Mouse (Mus musculus): ENCODE measurements around the gene Ptgfrn. TPM values are rescaled to one million over a fixed set of nuclear protein-coding genes. Genes with fewer than 3 reads are reported as not detected.

Ptgfrn gene
- total and polyA plus RNA-seq, 3 experiments: not detected

GRCm38 (mm10) chr3:101033644-101034043, 76.4 kb downstream of the Ptgfrn start:
- H3K4me1 ChIP-seq (ENCODE audit: control insufficient read depth in 1 of 2, insufficient read depth in 2 of 2): peaks cover 2 to 8% of the 10 kb centered on the region in 2 experiments; a peak in 2 of 4 replicates
- H3K36me3 ChIP-seq (replicated peaks in 1 of 2; ENCODE audit: control insufficient read depth in 1 of 2, insufficient read depth in 1 of 2, low read length in 1 of 2): no peaks in the 10 kb centered on the region
- no peak overlapping the region for H3K9ac ChIP-seq (ENCODE audit: insufficient read depth, low read depth)
- dilution Hi-C loops (cut with MboI; ENCODE audit: extremely low pct_ligation_motif_present, extremely low pct_unique_long_range_greater_than_20kb, low sequenced_read_pairs): no loop called here
- H3K4me2 ChIP-seq (ENCODE audit: insufficient read depth, low read depth, poor library complexity, severe bottlenecking): no peak overlapping the region
- H3K27me3 ChIP-seq (replicated peaks): no peaks in the 10 kb centered on the region
- TF ChIP-seq MAZ (IDR thresholded peaks at IDR 0.05; ENCODE audit: low read depth, low read length): no peak
- TF ChIP-seq ETS1 (conservative IDR thresholded peaks at IDR 0.05; ENCODE audit: low read depth, low read length): no peak
- no peak for TF ChIP-seq TBP (conservative IDR thresholded peaks at IDR 0.05; ENCODE audit: low read depth, low read length)
- no peak for TF ChIP-seq ZMIZ1 (IDR thresholded peaks at IDR 0.05; ENCODE audit: low read depth, low read length)
- no peak for TF ChIP-seq NELFE (IDR thresholded peaks at IDR 0.05; ENCODE audit: low read depth, low read length)
- TF ChIP-seq ZKSCAN1 (IDR thresholded peaks at IDR 0.05; ENCODE audit: borderline replicate concordance, low read depth, low read length): no peak
- TF ChIP-seq UBTF (IDR thresholded peaks at IDR 0.05; ENCODE audit: low read depth, low read length): no peak
- no peak for TF ChIP-seq POLR2AphosphoS2 (IDR thresholded peaks at IDR 0.05; ENCODE audit: low read depth, low read length)
- no peak for TF ChIP-seq ZNF384 (IDR thresholded peaks at IDR 0.05; ENCODE audit: low read depth, low read length)
- no peak for TF ChIP-seq IRF4 (IDR thresholded peaks at IDR 0.05; ENCODE audit: low read depth, low read length)
- no peak for TF ChIP-seq JUN (IDR thresholded peaks at IDR 0.05; ENCODE audit: insufficient read depth, low read depth, low read length)
- TF ChIP-seq RAD21 (IDR thresholded peaks at IDR 0.05; ENCODE audit: low read depth, low read length): no peak
- TF ChIP-seq GABPA (IDR thresholded peaks at IDR 0.05; ENCODE audit: insufficient replicate concordance, low read depth, low read length): no peak
- TF ChIP-seq USF2 (conservative IDR thresholded peaks at IDR 0.05; ENCODE audit: low read depth, low read length): no peak
- TF ChIP-seq MAFK (IDR thresholded peaks at IDR 0.05; ENCODE audit: insufficient replicate concordance, low read length): no peak
- TF ChIP-seq CTCF (conservative IDR thresholded peaks at IDR 0.05 in 1 of 2, IDR thresholded peaks at IDR 0.05 in 1 of 2; ENCODE audit: low read depth in 2 of 2, low read length in 2 of 2): no peak
- no peak for TF ChIP-seq TCF12 (IDR thresholded peaks at IDR 0.05; ENCODE audit: low read depth, low read length)
- no peak for TF ChIP-seq USF1 (IDR thresholded peaks at IDR 0.05; ENCODE audit: low read depth, low read length)
- H3K4me3 ChIP-seq (replicated peaks in 1 of 3; ENCODE audit: low read depth in 2 of 3, low read length in 2 of 3, poor library complexity in 1 of 3): no peak overlapping the region
- in situ Hi-C loops (cut with MboI; ENCODE audit: low pct_ligation_motif_present, low pct_unique_long_range_greater_than_20kb, low sequenced_read_pairs): no loop called here
- H3K27ac ChIP-seq (ENCODE audit: insufficient read depth, low read depth): no peak overlapping the region
- H3K9me3 ChIP-seq (replicated peaks; ENCODE audit: low read length): no peaks in the 10 kb centered on the region
- no peak for DNase-seq (ENCODE audit: extremely low read depth)
- no peaks in the 10 kb centered on the region for H3K79me2 ChIP-seq (replicated peaks; ENCODE audit: control insufficient read depth, extremely low read depth, insufficient read depth, poor library complexity, severe bottlenecking)

GRCm38 (mm10) chr3:101031456-101032142, 78.5 kb downstream of the Ptgfrn start:
- no peak for DNase-seq (ENCODE audit: extremely low read depth)
- H3K27ac ChIP-seq (ENCODE audit: insufficient read depth, low read depth): no peak overlapping the region
- no peaks in the 10 kb centered on the region for H3K36me3 ChIP-seq (replicated peaks in 1 of 2; ENCODE audit: control insufficient read depth in 1 of 2, insufficient read depth in 1 of 2, low read length in 1 of 2)
- TF ChIP-seq GABPA (IDR thresholded peaks at IDR 0.05; ENCODE audit: insufficient replicate concordance, low read depth, low read length) (no peak), TBP (conservative IDR thresholded peaks at IDR 0.05; ENCODE audit: low read depth, low read length) (no peak), MYC (IDR thresholded peaks at IDR 0.05; ENCODE audit: low read depth, low read length) (no peak), CTCF (conservative IDR thresholded peaks at IDR 0.05 in 1 of 2, IDR thresholded peaks at IDR 0.05 in 1 of 2; ENCODE audit: low read depth in 2 of 2, low read length in 2 of 2) (no peak), CHD1 (IDR thresholded peaks at IDR 0.05; ENCODE audit: low read depth, low read length) (no peak), ZKSCAN1 (IDR thresholded peaks at IDR 0.05; ENCODE audit: borderline replicate concordance, low read depth, low read length) (no peak), EP300 (IDR thresholded peaks at IDR 0.05; ENCODE audit: low read length) (no peak)
- H3K9me3 ChIP-seq (replicated peaks; ENCODE audit: low read length): no peaks in the 10 kb centered on the region
- in situ Hi-C loops (cut with MboI; ENCODE audit: low pct_ligation_motif_present, low pct_unique_long_range_greater_than_20kb, low sequenced_read_pairs) (no loop called here), dilution Hi-C loops (cut with MboI; ENCODE audit: extremely low pct_ligation_motif_present, extremely low pct_unique_long_range_greater_than_20kb, low sequenced_read_pairs) (no loop called here)
- H3K9ac ChIP-seq (ENCODE audit: insufficient read depth, low read depth): no peak overlapping the region
- peaks cover 0 to 8% of the 10 kb centered on the region in 2 experiments; a peak in 2 of 4 replicates for H3K4me1 ChIP-seq (ENCODE audit: control insufficient read depth in 1 of 2, insufficient read depth in 2 of 2)
- H3K79me2 ChIP-seq (replicated peaks; ENCODE audit: control insufficient read depth, extremely low read depth, insufficient read depth, poor library complexity, severe bottlenecking): no peaks in the 10 kb centered on the region
- H3K4me2 ChIP-seq (ENCODE audit: insufficient read depth, low read depth, poor library complexity, severe bottlenecking): no peak overlapping the region
- H3K27me3 ChIP-seq (replicated peaks): no peaks in the 10 kb centered on the region
- H3K4me3 ChIP-seq (replicated peaks in 1 of 3; ENCODE audit: low read depth in 2 of 3, low read length in 2 of 3, poor library complexity in 1 of 3): no peak overlapping the region
